Mouse (Mus musculus) liver, postnatal 0 days (tissue): ENCODE data around the gene Gnptab. TPM values are rescaled to one million over a fixed set of nuclear protein-coding genes. Genes with fewer than 3 reads are reported as not detected.

ENCODE experiments used
- ATAC-seq: fragments of 200-750 bp; cut with Nextera tagmentation; 2 replicates; pipeline ENCODE4 v1.8.0; 2017; ENCODE audit warnings: mild to moderate bottlenecking, moderate library complexity
- DNase-seq: peaks from one replicate; pipeline ENCODE4 v3.0.0-alpha.2; 2016
- H3K27ac ChIP-seq: fragments of 300-500 bp; sonication (generic); 2 replicates; pipeline ENCODE4 v1.5.1; 2014; ENCODE audit warnings: antibody characterized with exemption, moderate library complexity, mild to moderate bottlenecking, low read depth
- H3K27me3 ChIP-seq: fragments of 300-500 bp; sonication (generic); 2 replicates; pipeline ENCODE4 v1.6.1; 2014; ENCODE audit warnings: low read length, control low read depth, mixed read lengths; ENCODE audit not compliant: insufficient read depth
- H3K36me3 ChIP-seq: fragments of 300-500 bp; sonication (generic); replicated peaks from 2 replicates; pipeline ENCODE4 v1.6.1; 2014; ENCODE audit warnings: mild to moderate bottlenecking, control low read depth, low read length, moderate library complexity, mixed read lengths; ENCODE audit not compliant: insufficient read depth
- H3K4me1 ChIP-seq: fragments of 300-500 bp; sonication (generic); 2 replicates; pipeline ENCODE4 v1.6.1; 2014; ENCODE audit warnings: antibody characterized with exemption, mild to moderate bottlenecking, control low read depth; ENCODE audit not compliant: insufficient read depth
- H3K4me2 ChIP-seq: fragments of 300-500 bp; sonication (generic); 2 replicates; pipeline ENCODE4 v1.6.1; 2014; ENCODE audit warnings: low read depth, mild to moderate bottlenecking, low read length, moderate library complexity, mixed read lengths
- H3K4me3 ChIP-seq: fragments of 300-500 bp; sonication (generic); 2 replicates; pipeline ENCODE4 v1.5.1; 2014; ENCODE audit warnings: low read depth, low read length
- H3K9ac ChIP-seq: fragments of 300-500 bp; sonication (generic); replicated peaks from 2 replicates; pipeline ENCODE4 v1.6.1; 2014; ENCODE audit warnings: mild to moderate bottlenecking, moderate library complexity
- H3K9me3 ChIP-seq: fragments of 300-500 bp; sonication (generic); 2 replicates; pipeline ENCODE4 v1.6.1; 2016; ENCODE audit warnings: mild to moderate bottlenecking, control low read depth, low read length, mixed read lengths
- CTCF ChIP-seq: sonication (generic); IDR thresholded peaks from 2 replicates; pipeline ENCODE4 v1.5.1; 2016; ENCODE audit warnings: antibody characterized with exemption, low read depth
- EP300 ChIP-seq: IDR thresholded peaks from 2 replicates; pipeline ENCODE4 v1.6.1; 2016; ENCODE audit warnings: antibody characterized with exemption, low read depth, mild to moderate bottlenecking
- WGBS: fragments of 180-500 bp; shearing (Covaris S2); extraction: QIAGEN DNeasy Blood & Tissue Kit; methylation state at CpG from one replicate; pipeline ENCODE4 v1.1.7; 2014; ENCODE audit not compliant: insufficient replicate concordance; 5-methylcytosine and 5-hydroxymethylcytosine counted together
- polyA plus RNA-seq: library from polyadenylated mRNA; unstranded; fragments of >200 nt; fragmentation: Nextera tagmentation; extraction: Ambion mirVana; gene quantifications from 2 replicates; pipeline ENCODE4 v1.2.1, GENCODE M21; 2015

Gnptab gene
- polyA plus RNA-seq, 1 experiment from 2014 or later = 1.8 TPM

DNA sequence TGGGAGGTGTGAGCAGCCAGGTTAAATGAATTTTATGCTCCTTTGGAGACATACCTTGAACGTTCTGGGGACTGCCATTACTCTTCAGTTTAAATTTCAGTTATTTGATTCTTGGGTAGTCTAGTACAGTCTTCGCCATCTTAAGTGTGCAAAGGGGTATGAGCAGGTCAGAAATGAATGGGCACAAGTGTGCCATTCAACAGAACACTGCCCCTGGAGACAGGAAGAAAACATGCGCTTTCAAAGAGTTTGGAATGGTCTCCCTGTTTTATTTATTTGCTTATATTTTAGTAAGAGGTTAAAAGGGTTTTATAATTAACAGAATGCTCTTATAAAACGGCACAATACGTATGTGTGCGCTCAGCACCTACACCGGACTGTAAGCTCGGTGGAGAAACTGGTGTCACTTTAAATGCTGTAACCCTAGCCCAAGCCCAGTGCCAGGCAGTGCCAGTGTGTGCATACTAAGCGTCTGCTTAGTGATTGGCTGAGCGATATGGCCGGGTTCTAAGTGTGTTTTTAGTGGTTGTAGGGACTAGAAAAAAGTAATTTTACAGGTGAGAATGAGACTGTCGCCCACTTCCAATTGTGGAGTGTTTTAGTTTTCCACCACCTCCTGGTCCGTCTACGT, 1.6 kb downstream of the Gnptab start:
- DNase-seq (no peak), ATAC-seq (no peak)
- H3K9me3 ChIP-seq = no peaks in the 10 kb centered on the region
- TF ChIP-seq CTCF = 0 out of 2 replicates have a peak, but pooled peaks have one; percentile 13
- TF ChIP-seq EP300 = no peak
- peak overlapping the region; percentile 80 for H3K4me3 ChIP-seq
- H3K4me2 ChIP-seq = peak overlapping the region; percentile 85
- H3K36me3 ChIP-seq = no peaks in the 10 kb centered on the region
- H3K27ac ChIP-seq = no peak overlapping the region
- no peaks in the 10 kb centered on the region for H3K27me3 ChIP-seq
- H3K9ac ChIP-seq = peak overlapping the region; percentile 74; the same call in 1 of the 2 replicates
- WGBS = 59% methylated on average over 14 of the region's 14 CpGs
- H3K4me1 ChIP-seq = peaks cover 14% of the 10 kb centered on the region

GRCm38 (mm10) chr10:88381286-88381685, 2.4 kb downstream of the Gnptab start:
- WGBS = 71% methylated on average over 4 of the region's 4 CpGs
- no peak overlapping the region for H3K4me2 ChIP-seq

GRCm38 (mm10) chr10:88382009-88382408, 3.1 kb downstream of the Gnptab start:
- 32% methylated on average over 6 of the region's 6 CpGs for WGBS
- TF ChIP-seq CTCF (no peak), EP300 (no peak)
- ATAC-seq = no peak
- no peak for DNase-seq
- H3K9ac ChIP-seq = no peak overlapping the region
- no peak overlapping the region for H3K4me2 ChIP-seq
- no peaks in the 10 kb centered on the region for H3K27me3 ChIP-seq
- no peaks in the 10 kb centered on the region for H3K9me3 ChIP-seq
- H3K36me3 ChIP-seq = no peaks in the 10 kb centered on the region
- no peak overlapping the region for H3K27ac ChIP-seq
- peaks cover 23% of the 10 kb centered on the region for H3K4me1 ChIP-seq
- no peak overlapping the region for H3K4me3 ChIP-seq

More at GRCm38 (mm10) chr10:88381286-88381685, 2.4 kb downstream of the Gnptab start:
- H3K4me1 ChIP-seq = peaks cover 20% of the 10 kb centered on the region
- DNase-seq = no peak
- no peaks in the 10 kb centered on the region for H3K36me3 ChIP-seq
- H3K4me3 ChIP-seq = no peak overlapping the region
- no peak overlapping the region for H3K9ac ChIP-seq
- no peaks in the 10 kb centered on the region for H3K9me3 ChIP-seq
- no peak overlapping the region for H3K27ac ChIP-seq
- no peaks in the 10 kb centered on the region for H3K27me3 ChIP-seq
- TF ChIP-seq CTCF (no peak), EP300 (no peak)
- ATAC-seq = no peak

GRCm38 (mm10) chr10:88383479-88383878, 4.5 kb downstream of the Gnptab start:
- Histone ChIP-seq H3K9ac (no peak overlapping the region), H3K4me3 (no peak overlapping the region), H3K4me2 (no peak overlapping the region), H3K27me3 (no peaks in the 10 kb centered on the region), H3K27ac (no peak overlapping the region), H3K4me1 (peaks cover 23% of the 10 kb centered on the region), H3K36me3 (no peaks in the 10 kb centered on the region), H3K9me3 (no peaks in the 10 kb centered on the region)
- DNase-seq (no peak), ATAC-seq (no peak)
- 44% methylated on average over 4 of the region's 4 CpGs for WGBS
- TF ChIP-seq CTCF = no peak
- no peak for TF ChIP-seq EP300

- DNase-seq = no peak
- H3K4me1 ChIP-seq = peaks cover 25% of the 10 kb centered on the region
- ATAC-seq = no peak
Observed at GRCm38 (mm10) chr10:88384081-88384480, 5.1 kb downstream of the Gnptab start.

GRCm38 (mm10) chr10:88385290-88385689, 6.4 kb downstream of the Gnptab start:
- Histone ChIP-seq H3K9ac (no peak overlapping the region), H3K9me3 (no peaks in the 10 kb centered on the region), H3K4me2 (no peak overlapping the region), H3K27me3 (no peaks in the 10 kb centered on the region), H3K4me1 (peaks cover 24% of the 10 kb centered on the region), H3K4me3 (no peak overlapping the region), H3K36me3 (no peaks in the 10 kb centered on the region), H3K27ac (no peak overlapping the region)
- DNase-seq (no peak), ATAC-seq (no peak)
- no peak for TF ChIP-seq CTCF
- TF ChIP-seq EP300 = no peak
- WGBS = 82% methylated on average over 11 of the region's 11 CpGs

More at GRCm38 (mm10) chr10:88384081-88384480, 5.1 kb downstream of the Gnptab start:
- H3K9ac ChIP-seq = no peak overlapping the region
- no peak for TF ChIP-seq CTCF
- no peak for TF ChIP-seq EP300
- H3K4me2 ChIP-seq = no peak overlapping the region
- 45% methylated on average over 5 of the region's 5 CpGs for WGBS
- no peaks in the 10 kb centered on the region for H3K27me3 ChIP-seq
- H3K36me3 ChIP-seq = no peaks in the 10 kb centered on the region
- H3K4me3 ChIP-seq = no peak overlapping the region
- H3K9me3 ChIP-seq = no peaks in the 10 kb centered on the region
- H3K27ac ChIP-seq = no peak overlapping the region
